Mouse (Mus musculus): ENCODE data around the gene Cdk14. TPM values are rescaled to one million over a fixed set of nuclear protein-coding genes. Genes with fewer than 3 reads are reported as not detected.

Gene Cdk14
- polyA plus RNA-seq, 1 experiment from 2014 or later: 10.8 TPM

- Histone ChIP-seq H3K27ac (replicated peaks) (no peak overlapping the region), H3K27me3 (replicated peaks) (no peaks in the 10 kb centered on the region), H3K4me2 (no peak overlapping the region), H3K36me3 (no peaks in the 10 kb centered on the region), H3K4me3 (no peak overlapping the region), H3K9ac (no peak overlapping the region), H3K4me1 (peaks cover 34% of the 10 kb centered on the region), H3K9me3 (no peaks in the 10 kb centered on the region)
- ATAC-seq (ENCODE audit: extremely low read depth, insufficient number of reproducible peaks, low FRiP score, low TSS enrichment): no peak
- WGBS: 58% methylated on average over 3 of the region's 3 CpGs
Observed at GRCm38 (mm10) chr5:5285876-5286275, 134.2 kb downstream of the Cdk14 start.

GRCm38 (mm10) chr5:5284531-5284930, 135.6 kb downstream of the Cdk14 start:
- H3K4me3 ChIP-seq: no peak overlapping the region
- no peak for ATAC-seq (ENCODE audit: extremely low read depth, insufficient number of reproducible peaks, low FRiP score, low TSS enrichment)
- no peaks in the 10 kb centered on the region for H3K36me3 ChIP-seq
- H3K27me3 ChIP-seq (replicated peaks): no peaks in the 10 kb centered on the region
- WGBS: 75% methylated on average over 5 of the region's 5 CpGs
- no peaks in the 10 kb centered on the region for H3K9me3 ChIP-seq
- no peak overlapping the region for H3K4me2 ChIP-seq
- no peak overlapping the region for H3K27ac ChIP-seq (replicated peaks)
- H3K9ac ChIP-seq: no peak overlapping the region
- H3K4me1 ChIP-seq: peaks cover 24% of the 10 kb centered on the region; the same call in 1 of the 2 replicates

GRCm38 (mm10) chr5:5283756-5284430, 136.2 kb downstream of the Cdk14 start:
- no peaks in the 10 kb centered on the region for H3K27me3 ChIP-seq (replicated peaks)
- no peaks in the 10 kb centered on the region for H3K36me3 ChIP-seq
- WGBS: 54% methylated on average over 6 of the region's 6 CpGs
- no peak overlapping the region for H3K27ac ChIP-seq (replicated peaks)
- no peak overlapping the region for H3K4me2 ChIP-seq
- no peak overlapping the region for H3K4me3 ChIP-seq
- H3K9me3 ChIP-seq: no peaks in the 10 kb centered on the region
- peaks cover 22% of the 10 kb centered on the region; the same call in 1 of the 2 replicates for H3K4me1 ChIP-seq
- ATAC-seq (ENCODE audit: extremely low read depth, insufficient number of reproducible peaks, low FRiP score, low TSS enrichment): no peak
- no peak overlapping the region for H3K9ac ChIP-seq

GRCm38 (mm10) chr5:5282425-5282824, 137.7 kb downstream of the Cdk14 start:
- Histone ChIP-seq H3K9ac (no peak overlapping the region), H3K4me3 (no peak overlapping the region), H3K27me3 (replicated peaks) (no peaks in the 10 kb centered on the region), H3K36me3 (no peaks in the 10 kb centered on the region), H3K4me2 (no peak overlapping the region), H3K9me3 (no peaks in the 10 kb centered on the region), H3K4me1 (peaks cover 22% of the 10 kb centered on the region; the same call in 1 of the 2 replicates), H3K27ac (replicated peaks) (no peak overlapping the region)
- WGBS: 83% methylated on average over 5 of the region's 5 CpGs
- no peak for ATAC-seq (ENCODE audit: extremely low read depth, insufficient number of reproducible peaks, low FRiP score, low TSS enrichment)

GRCm38 (mm10) chr5:5275321-5275720, 144.8 kb downstream of the Cdk14 start:
- H3K36me3 ChIP-seq: no peaks in the 10 kb centered on the region
- WGBS: 51% methylated on average over 2 of the region's 2 CpGs
- ATAC-seq (ENCODE audit: extremely low read depth, insufficient number of reproducible peaks, low FRiP score, low TSS enrichment): no peak
- no peak overlapping the region for H3K4me2 ChIP-seq
- peaks cover 14% of the 10 kb centered on the region for H3K4me1 ChIP-seq
- no peak overlapping the region for H3K27ac ChIP-seq (replicated peaks)
- H3K27me3 ChIP-seq (replicated peaks): no peaks in the 10 kb centered on the region
- no peak overlapping the region for H3K4me3 ChIP-seq
- no peak overlapping the region for H3K9ac ChIP-seq
- H3K9me3 ChIP-seq: no peaks in the 10 kb centered on the region

GRCm38 (mm10) chr5:5274318-5274717, 145.8 kb downstream of the Cdk14 start:
- ATAC-seq (ENCODE audit: extremely low read depth, insufficient number of reproducible peaks, low FRiP score, low TSS enrichment): no peak
- Histone ChIP-seq H3K9me3 (no peaks in the 10 kb centered on the region), H3K27ac (replicated peaks) (no peak overlapping the region), H3K4me3 (no peak overlapping the region), H3K4me1 (peaks cover 14% of the 10 kb centered on the region), H3K4me2 (no peak overlapping the region), H3K27me3 (replicated peaks) (no peaks in the 10 kb centered on the region), H3K36me3 (no peaks in the 10 kb centered on the region), H3K9ac (no peak overlapping the region)
- 54% methylated on average over 6 of the region's 6 CpGs for WGBS

- 81% methylated on average over 3 of the region's 3 CpGs for WGBS
- Histone ChIP-seq H3K36me3 (no peaks in the 10 kb centered on the region), H3K4me3 (no peak overlapping the region), H3K9me3 (no peaks in the 10 kb centered on the region), H3K9ac (no peak overlapping the region), H3K4me1 (peaks cover 32% of the 10 kb centered on the region), H3K27me3 (replicated peaks) (no peaks in the 10 kb centered on the region), H3K4me2 (no peak overlapping the region), H3K27ac (replicated peaks) (no peak overlapping the region)
- ATAC-seq (ENCODE audit: extremely low read depth, insufficient number of reproducible peaks, low FRiP score, low TSS enrichment): no peak
Observed at GRCm38 (mm10) chr5:5266787-5267126, 153.4 kb downstream of the Cdk14 start.

- Histone ChIP-seq H3K9me3 (no peaks in the 10 kb centered on the region), H3K4me3 (0 out of 2 replicates have a peak overlapping the region, but pooled peaks have one; percentile 24), H3K27ac (replicated peaks) (no peak overlapping the region), H3K4me1 (peaks cover 38% of the 10 kb centered on the region), H3K36me3 (no peaks in the 10 kb centered on the region), H3K4me2 (peak overlapping the region; percentile 58), H3K9ac (no peak overlapping the region), H3K27me3 (replicated peaks) (no peaks in the 10 kb centered on the region)
- no peak for ATAC-seq (ENCODE audit: extremely low read depth, insufficient number of reproducible peaks, low FRiP score, low TSS enrichment)
- WGBS: 43% methylated on average over 10 of the region's 10 CpGs
Observed at GRCm38 (mm10) chr5:5265861-5266786, 154.0 kb downstream of the Cdk14 start.

- H3K27ac ChIP-seq (replicated peaks): 0 out of 2 replicates have a peak overlapping the region, but pooled peaks have one; percentile 15
- ATAC-seq (ENCODE audit: extremely low read depth, insufficient number of reproducible peaks, low FRiP score, low TSS enrichment): no peak
- peak overlapping the region; percentile 58 for H3K4me2 ChIP-seq
- peak overlapping the region; percentile 58 for H3K9ac ChIP-seq
- H3K4me1 ChIP-seq: peaks cover 45% of the 10 kb centered on the region
- peak overlapping the region; percentile 24 for H3K4me3 ChIP-seq
- WGBS: 24% methylated on average over 8 of the region's 8 CpGs
- no peaks in the 10 kb centered on the region for H3K36me3 ChIP-seq
- no peaks in the 10 kb centered on the region for H3K27me3 ChIP-seq (replicated peaks)
- H3K9me3 ChIP-seq: no peaks in the 10 kb centered on the region
Observed at GRCm38 (mm10) chr5:5265401-5265841, 154.7 kb downstream of the Cdk14 start.

GRCm38 (mm10) chr5:5264712-5265111, 155.4 kb downstream of the Cdk14 start:
- Histone ChIP-seq H3K4me1 (peaks cover 52% of the 10 kb centered on the region), H3K36me3 (no peaks in the 10 kb centered on the region), H3K27ac (replicated peaks) (no peak overlapping the region), H3K27me3 (replicated peaks) (no peaks in the 10 kb centered on the region), H3K9me3 (no peaks in the 10 kb centered on the region), H3K4me3 (peak overlapping the region; percentile 24; the same call in 1 of the 2 replicates), H3K9ac (no peak overlapping the region; the same call in 1 of the 2 replicates), H3K4me2 (peak overlapping the region; percentile 58)
- 63% methylated on average over 2 of the region's 2 CpGs for WGBS
- no peak for ATAC-seq (ENCODE audit: extremely low read depth, insufficient number of reproducible peaks, low FRiP score, low TSS enrichment)

- Histone ChIP-seq H3K27me3 (replicated peaks) (no peaks in the 10 kb centered on the region), H3K27ac (replicated peaks) (peak overlapping the region; percentile 84), H3K4me1 (peaks cover 70% of the 10 kb centered on the region), H3K4me3 (peak overlapping the region; percentile 26), H3K4me2 (peak overlapping the region; percentile 63), H3K9me3 (no peaks in the 10 kb centered on the region), H3K9ac (peak overlapping the region; percentile 64), H3K36me3 (no peaks in the 10 kb centered on the region)
- WGBS: 47% methylated on average over 14 of the region's 14 CpGs
- ATAC-seq (ENCODE audit: extremely low read depth, insufficient number of reproducible peaks, low FRiP score, low TSS enrichment): no peak
Observed at GRCm38 (mm10) chr5:5261725-5262296, 158.3 kb downstream of the Cdk14 start.

Measured in heart, embryonic 13.5 days (tissue).